Mouse (Mus musculus) cerebellum, adult 2 months (tissue): ENCODE measurements at regions not wholly inside any gene's neighbourhood (a gene's known extent, or its start where the extent isn't known, plus 50 kb on each side); places are given as distances from the start of the nearest gene placed in this dataset.

Source experiments
- DNase-seq, 2 experiments: peaks; one replicate each; pipeline ENCODE4 v3.0.0; 2021
- H3K27ac ChIP-seq: fragments of 200-500 bp; 2 replicates; pipeline ENCODE4 v1.5.1; 2012; ENCODE audit warnings: low read length, control low read depth, inconsistent platforms; ENCODE audit not compliant: insufficient read depth
- H3K27me3 ChIP-seq: fragments of 200-500 bp; 2 replicates; pipeline ENCODE4 v1.6.1; 2012; ENCODE audit warnings: inconsistent platforms, mild to moderate bottlenecking, low read length, moderate library complexity; ENCODE audit not compliant: control insufficient read depth, insufficient read depth
- H3K4me1 ChIP-seq: fragments of 200-500 bp; 2 replicates; pipeline ENCODE4 v1.6.1; 2011; ENCODE audit warnings: low read length; ENCODE audit not compliant: control insufficient read depth, insufficient read depth
- H3K4me3 ChIP-seq: fragments of 200-500 bp; replicated peaks from 2 replicates; pipeline ENCODE3; 2011; ENCODE audit warnings: mild to moderate bottlenecking, low read depth, low read length, control low read depth; ENCODE audit not compliant: insufficient read depth
- CTCF ChIP-seq: fragments of 200-500 bp; IDR thresholded peaks from 2 replicates; pipeline ENCODE4 v1.5.1; 2011; ENCODE audit warnings: low read depth, mild to moderate bottlenecking, control low read depth, low read length, moderate library complexity, borderline replicate concordance; ENCODE audit not compliant: insufficient read depth
- POLR2A ChIP-seq: fragments of 200-500 bp; IDR thresholded peaks from 2 replicates; pipeline ENCODE4 v1.6.1; 2011; ENCODE audit warnings: low read length, control low read depth, borderline replicate concordance; ENCODE audit not compliant: insufficient read depth
- WGBS: fragments of 180-500 bp; shearing (Covaris S2); methylation state at CpG from one replicate; pipeline ENCODE4 v1.1.7; 2018; 5-methylcytosine and 5-hydroxymethylcytosine counted together

- Histone ChIP-seq H3K27me3 (no peaks in the 10 kb centered on the region), H3K4me3 (no peak overlapping the region), H3K27ac (no peak overlapping the region), H3K4me1 (no peaks in the 10 kb centered on the region)
- no peak for DNase-seq
- WGBS = 56% methylated on average over 1 of the region's 1 CpGs
- TF ChIP-seq CTCF (no peak), POLR2A (no peak)
Measured at GRCm38 (mm10) chr4:40334841-40335240, 55.6 kb upstream of the Ndufb6 start.

DNA sequence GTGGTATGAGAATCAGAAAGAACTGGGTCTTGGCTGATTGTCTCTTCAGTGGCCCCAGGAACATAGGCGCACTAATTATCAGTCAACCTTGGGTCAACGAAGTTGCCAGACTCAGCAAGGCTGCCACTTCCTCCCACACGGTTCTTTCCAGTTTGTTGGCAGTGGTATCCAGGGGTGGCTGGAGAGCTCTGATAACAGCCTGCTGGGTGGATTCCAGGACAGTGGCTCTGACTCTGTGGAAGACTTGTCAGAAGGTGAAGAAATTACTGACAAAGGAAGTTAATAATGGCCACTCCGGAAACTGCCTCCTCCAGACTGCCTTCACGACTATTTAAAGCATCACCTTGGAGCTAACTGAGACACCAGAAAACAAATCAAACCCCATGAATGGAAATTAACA lies 50.5 kb upstream of the Ndufb6 start:
- TF ChIP-seq POLR2A (no peak), CTCF (no peak)
- Histone ChIP-seq H3K27me3 (no peaks in the 10 kb centered on the region), H3K27ac (no peak overlapping the region), H3K4me1 (no peaks in the 10 kb centered on the region), H3K4me3 (no peak overlapping the region)
- 46% methylated on average over 5 of the region's 5 CpGs for WGBS
- DNase-seq = no peak
